Mouse (Mus musculus): ENCODE data around the gene Deaf1.

Deaf1 gene

DNA sequence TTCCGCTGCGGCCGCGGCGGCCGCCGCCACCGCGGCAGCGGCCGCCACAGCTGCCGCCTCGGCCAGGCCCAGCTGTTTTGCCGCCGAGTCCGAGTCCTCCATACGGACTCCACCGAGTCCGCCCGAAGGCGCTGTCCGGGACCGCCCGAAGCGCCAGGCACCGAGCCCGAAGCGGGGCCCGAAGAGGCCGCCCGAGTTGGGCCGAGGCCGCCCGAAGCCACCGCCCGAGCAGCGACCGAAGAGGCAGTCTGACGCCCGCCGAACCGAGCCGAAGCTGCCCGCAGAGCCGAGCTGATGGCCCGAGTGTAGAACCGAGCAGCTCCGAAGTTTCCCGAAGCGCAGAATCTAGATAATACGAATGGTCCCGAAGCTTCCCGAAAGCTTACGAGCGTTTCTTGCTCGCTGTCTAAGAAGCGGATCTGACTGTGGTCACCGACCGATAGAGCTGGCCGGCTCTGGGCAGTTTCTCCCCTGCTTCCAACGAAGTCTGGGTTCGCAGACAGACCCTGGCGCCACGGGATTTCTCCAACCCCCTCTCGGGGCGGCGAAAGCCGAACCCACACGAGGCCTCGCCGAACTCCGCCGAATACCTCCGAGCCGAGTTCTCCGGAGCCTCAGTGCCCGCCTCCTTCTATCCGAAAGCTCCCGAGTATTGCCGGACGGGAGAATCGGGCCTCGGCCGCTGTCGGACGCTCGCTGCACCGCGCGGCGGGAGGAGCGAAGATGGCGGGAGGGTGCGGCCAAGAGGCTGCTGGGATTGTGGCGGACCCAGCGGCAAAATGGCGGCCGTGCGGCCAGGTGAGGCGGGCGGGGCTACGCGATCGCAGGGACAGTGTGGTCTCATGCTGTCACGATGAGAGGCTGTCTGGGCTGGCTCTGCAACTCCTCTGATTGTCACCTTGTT is at the start of gene Deaf1, which contains the start of gene Tmem80:
Gene Deaf1, minus strand, starts transcription at position 222 of the 904 bp plus-strand sequence.
Gene Tmem80, plus strand, starts transcription at position 271 of the 904 bp plus-strand sequence.
- DNase-seq (ENCODE audit: low spot score), result peak; percentile 97

GRCm38 (mm10) chr7:141374399-141374798 is 46.9 kb upstream of the Deaf1 start:
- no peak for DNase-seq (ENCODE audit: low spot score)

DNA sequence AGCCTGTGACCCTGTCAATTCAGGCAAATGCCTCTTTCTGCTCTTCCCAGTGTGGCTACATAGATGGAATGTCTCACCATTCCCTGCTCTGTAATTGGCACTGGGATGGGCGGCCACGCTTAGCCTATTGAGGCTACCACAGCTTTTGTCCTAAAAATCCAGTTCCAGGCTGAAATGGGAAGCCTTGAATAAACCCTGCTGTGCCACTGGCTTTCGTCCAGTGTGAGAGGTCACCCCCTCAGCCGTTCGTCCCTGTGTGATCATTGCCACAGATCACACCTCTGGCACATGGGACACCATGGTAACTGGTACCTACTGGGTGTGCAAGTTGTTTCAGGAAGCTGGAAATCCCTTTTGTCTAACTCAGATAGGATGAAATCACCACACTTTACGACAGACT is 46.1 kb upstream of the Deaf1 start:
- no peak for DNase-seq (ENCODE audit: low spot score)

DNA sequence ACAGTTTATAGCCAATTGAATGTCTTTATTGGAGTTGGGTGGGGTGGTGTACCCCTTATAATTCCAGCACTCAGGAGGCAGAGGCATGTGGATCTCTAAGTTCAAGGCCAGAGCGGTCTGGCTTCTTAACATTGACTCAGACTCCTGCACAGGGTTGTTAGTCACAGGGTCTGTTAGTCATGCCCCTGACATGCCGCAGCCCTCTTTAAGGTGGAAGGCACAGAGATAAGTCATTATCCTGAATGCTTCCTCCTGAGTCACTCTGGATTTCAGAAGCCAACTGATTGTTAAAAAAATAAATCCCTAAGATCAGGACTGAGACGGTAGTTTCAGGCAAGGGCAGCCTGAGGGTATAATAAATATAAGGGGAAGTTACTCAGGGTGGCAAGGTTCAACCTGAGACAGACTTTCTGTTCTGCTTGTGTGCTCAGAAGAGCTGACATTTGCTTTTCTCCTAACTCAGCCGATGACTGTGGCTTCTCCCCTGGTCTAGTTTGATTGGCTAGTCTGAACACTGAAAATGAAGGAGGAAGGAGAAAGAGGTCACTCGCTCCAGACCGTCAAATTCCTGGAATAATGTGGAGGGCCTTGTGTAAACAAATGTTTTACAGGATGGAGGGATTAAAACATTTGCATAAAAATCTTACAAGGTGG is 44.6 kb upstream of the Deaf1 start:
- peak; percentile 73 for DNase-seq (ENCODE audit: low spot score)

DNA sequence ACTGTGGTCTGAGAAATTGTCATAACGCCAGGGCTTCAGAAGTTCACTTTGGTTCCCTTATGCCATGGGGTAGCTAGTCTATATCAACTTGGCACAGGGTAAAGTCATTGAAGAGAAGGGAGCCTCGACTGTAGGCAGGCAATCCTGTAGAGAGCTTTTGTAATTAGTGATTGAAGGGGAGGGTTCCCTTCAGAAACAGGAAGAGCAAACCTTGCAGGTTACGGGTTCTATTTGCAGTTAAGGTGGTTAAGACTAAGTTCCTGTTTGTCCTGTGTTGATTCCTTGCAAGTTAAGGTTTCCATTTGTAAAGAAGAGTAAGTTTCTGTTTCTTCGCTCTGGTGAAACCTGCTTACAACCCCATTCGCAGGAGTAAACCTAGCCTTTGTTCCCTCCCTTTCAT is 42.4 kb upstream of the Deaf1 start:
- DNase-seq (ENCODE audit: low spot score), result no peak

- DNase-seq (ENCODE audit: low spot score), result no peak
Observed at GRCm38 (mm10) chr7:141367358-141367757, 39.9 kb upstream of the Deaf1 start.

DNA sequence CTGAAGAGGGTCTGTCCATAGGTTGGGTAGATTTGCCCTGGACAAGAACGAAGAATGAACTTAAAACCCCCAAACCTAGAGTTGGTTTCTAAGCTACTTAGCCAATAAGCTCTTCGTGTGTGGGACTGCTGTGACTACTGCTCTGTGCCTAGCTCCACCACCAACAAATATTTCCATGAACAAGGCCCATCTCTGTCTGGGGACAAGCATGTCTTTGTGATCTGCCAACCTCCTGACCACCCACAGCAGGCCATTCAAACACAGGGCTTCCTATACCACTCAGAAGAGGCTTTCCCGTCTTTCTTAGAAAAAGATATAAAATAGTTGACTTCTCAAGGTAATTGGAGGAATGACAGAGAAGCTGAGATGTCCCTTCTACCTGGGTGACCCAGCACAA is 37.6 kb upstream of the Deaf1 start:
- no peak for DNase-seq (ENCODE audit: low spot score)

DNA sequence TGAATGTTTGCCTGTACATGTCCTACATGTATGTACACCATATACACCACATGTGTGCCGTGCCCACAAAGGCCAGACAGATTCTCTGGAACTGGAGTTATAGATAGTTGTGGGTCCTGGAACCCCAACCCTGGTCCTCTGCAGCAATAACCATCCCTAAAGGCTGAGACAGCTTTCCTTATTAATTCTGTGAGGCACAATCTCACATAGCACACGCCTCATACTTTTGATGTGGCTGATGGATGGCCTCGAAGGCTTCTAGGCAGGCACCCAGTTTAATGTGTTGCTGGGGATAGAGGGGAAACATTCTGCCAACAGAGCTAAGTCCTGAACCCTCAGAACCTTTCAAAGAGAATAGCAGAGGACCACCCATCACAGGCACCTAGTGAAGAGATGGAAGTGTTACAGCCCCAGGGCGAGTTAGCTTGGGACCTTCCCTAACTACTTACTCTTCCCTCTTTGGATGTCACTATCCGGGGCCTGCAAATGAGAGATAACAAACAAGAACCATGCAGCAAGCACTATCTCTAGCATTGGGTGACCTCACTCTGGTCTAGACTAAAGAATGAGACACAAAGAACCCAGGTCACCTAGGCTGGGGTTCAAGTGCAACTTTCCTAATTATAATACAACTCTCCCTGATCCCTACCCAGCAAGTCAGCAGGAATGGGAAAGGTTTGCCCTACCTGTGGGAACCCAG is 37.0 kb upstream of the Deaf1 start:
- no peak for DNase-seq (ENCODE audit: low spot score)

- no peak for DNase-seq (ENCODE audit: low spot score)
Observed at GRCm38 (mm10) chr7:141363752-141364125, 36.2 kb upstream of the Deaf1 start.

DNA sequence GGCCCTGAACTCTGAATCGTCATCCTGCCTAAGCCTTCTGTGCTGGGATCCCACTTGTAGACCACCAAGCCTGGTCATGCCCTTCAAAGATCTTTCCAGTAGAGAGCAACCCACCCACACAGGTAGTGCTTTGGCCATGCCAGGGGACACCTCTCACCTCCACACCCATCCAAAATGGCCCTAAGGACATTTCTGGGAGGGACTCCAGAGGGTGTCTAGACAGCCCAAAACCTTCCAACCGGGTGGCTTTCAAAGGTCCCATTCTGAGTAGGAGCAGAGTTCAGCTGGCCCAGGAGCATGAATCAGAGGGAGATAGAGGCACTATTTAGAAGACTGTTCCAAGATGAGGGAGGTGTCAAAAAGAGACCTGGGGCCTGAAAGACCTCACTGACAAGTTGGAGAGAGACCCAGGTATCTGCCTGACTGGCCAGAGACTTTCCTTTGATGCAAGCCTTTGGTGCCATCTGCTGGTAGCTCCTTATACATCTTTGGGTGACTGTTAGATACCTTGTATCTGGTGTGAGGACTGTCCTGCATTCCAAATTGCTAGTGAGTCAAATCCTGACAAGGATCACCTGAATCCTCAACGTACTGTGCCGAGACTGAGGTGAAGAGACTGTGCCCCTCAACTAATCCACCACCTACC is 35.7 kb upstream of the Deaf1 start:
- DNase-seq (ENCODE audit: low spot score), result peak; percentile 66

- no peak for DNase-seq (ENCODE audit: low spot score)
Observed at GRCm38 (mm10) chr7:141361510-141361909, 34.0 kb upstream of the Deaf1 start.

DNA sequence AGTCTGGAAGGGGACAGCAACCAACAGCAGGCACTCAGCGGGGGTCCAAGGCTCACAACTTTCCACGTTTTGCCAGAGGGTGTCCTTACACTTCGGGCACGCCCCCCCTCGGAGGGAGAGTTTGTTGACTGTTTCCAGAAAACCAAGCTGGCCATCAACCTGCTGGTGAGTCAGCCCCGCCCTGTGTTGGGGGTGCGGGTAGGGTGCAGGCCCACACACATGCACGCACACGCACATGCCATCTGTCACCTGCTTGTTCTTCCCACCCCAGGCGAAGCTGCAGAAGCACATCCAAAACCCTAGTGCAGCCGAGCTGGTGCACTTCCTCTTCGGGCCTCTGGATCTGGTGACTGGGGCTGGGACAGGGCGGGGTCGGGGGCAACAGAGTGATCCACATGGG is 29.5 kb upstream of the Deaf1 start:
- DNase-seq (ENCODE audit: low spot score), result no peak

- no peak for DNase-seq (ENCODE audit: low spot score)
Observed at GRCm38 (mm10) chr7:141355626-141356326, 28.3 kb upstream of the Deaf1 start.

DNA sequence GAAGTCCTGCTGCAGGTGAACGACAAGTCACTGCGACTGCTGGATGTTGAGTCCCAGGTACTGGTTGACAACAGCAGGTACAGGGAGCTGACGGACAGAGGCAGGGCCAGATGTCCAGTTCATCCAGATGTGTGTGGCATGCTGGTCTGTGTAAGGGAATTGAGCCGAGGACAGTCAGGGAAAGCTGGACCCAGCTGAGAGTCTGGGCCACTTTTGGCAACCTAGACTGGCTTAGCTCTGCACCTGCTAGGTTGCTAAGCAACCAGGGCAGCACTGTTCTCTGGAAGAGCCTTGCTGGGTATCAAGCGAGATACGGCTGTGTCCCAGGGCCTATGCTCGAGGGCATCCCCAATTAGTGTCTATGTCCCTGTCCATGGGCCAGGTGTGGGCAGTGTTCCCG is 27.6 kb upstream of the Deaf1 start:
- DNase-seq (ENCODE audit: low spot score), result no peak

GRCm38 (mm10) chr7:141351061-141351460 is 23.6 kb upstream of the Deaf1 start:
- peak; percentile 76 for DNase-seq (ENCODE audit: low spot score)

DNA sequence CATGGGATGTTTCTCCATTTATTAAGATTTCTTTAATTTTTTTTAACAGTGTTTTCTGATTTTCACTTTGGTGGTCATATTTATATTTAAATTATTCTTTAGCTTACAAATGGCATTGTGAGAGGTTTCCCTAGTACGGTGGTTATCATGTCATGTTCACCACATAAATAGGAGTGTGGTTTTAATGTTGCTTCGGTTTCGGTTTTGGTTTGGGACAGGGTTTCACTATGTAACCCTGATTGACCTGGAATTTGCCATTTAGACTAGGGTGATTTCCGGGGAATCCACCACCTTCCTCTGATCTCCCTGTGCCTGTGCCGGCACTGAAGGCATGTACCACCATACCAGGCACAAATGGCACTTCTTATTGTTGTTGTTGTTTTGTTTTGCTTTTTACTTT is 17.3 kb upstream of the Deaf1 start:
- no peak for DNase-seq (ENCODE audit: low spot score)

DNA sequence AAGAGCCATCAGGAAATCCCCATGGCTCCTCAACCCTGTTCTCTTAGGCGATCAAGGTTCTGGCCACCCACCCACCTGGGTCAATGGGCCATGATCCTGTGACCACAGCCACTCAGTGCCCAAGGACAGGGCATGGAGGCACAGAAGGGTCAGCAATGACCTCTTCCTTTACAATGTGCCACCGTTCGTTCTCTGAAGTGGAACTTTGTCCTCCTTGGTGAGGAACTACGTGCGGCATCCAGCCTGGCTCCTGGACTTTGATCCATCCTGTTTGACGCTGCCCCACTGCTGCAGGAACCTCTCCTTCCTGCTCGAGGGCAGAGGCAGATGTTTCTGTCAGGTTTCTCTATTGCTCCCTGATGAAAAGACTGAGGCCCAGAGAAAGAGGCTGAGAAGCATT is 16.2 kb upstream of the Deaf1 start:
- DNase-seq (ENCODE audit: low spot score), result peak; percentile 67

- no peak for DNase-seq (ENCODE audit: low spot score)
Observed at GRCm38 (mm10) chr7:141343230-141343629, 15.7 kb upstream of the Deaf1 start.

DNA sequence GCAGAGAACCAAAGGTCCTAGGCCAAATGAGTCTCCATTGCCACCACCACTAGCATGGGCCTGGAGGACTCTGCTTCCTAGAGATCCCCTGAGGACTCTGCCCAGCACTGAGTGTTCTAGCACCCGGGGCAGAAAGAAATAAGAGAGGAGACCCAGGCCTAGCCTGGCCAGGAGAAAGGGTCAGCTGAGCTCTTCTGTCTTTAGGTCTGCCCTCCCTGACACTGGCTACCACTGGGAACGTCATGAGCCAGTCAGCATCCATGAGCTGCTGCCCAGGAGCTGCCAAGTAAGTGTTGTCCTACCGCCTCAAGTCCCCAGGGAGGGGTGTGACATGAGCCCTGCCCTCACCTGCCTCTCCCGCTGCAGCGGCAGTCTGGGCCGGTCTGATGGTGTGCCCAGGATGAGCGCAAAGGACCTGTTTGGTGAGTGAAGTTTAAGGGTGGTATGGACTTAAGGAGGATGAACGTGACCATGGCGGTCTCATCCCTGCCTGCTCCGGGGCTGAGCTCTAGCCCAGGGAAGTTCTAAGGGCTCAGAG is 14.3 kb upstream of the Deaf1 start:
- no peak for DNase-seq (ENCODE audit: low spot score)

DNA sequence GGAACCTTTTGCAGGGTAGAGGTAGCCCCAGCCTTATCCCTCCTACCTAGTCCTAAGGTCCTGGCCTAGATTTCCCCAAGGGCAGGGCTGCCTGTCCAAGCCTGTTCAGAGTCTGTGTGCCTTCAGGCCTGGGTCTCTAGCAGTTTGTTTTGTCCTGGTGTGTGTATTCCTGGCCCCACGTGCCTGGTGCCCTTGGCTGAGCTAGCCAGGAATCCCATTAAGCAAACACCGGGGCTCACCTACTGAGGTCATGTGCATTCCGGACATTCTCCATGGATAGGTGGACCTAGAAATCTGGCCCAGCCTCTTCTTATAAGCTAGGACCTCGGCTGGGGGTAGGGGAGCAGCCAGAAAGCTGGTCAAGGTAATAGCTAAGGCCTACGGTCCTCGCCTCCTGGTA is 13.0 kb upstream of the Deaf1 start:
- DNase-seq (ENCODE audit: low spot score), result peak; percentile 84

DNA sequence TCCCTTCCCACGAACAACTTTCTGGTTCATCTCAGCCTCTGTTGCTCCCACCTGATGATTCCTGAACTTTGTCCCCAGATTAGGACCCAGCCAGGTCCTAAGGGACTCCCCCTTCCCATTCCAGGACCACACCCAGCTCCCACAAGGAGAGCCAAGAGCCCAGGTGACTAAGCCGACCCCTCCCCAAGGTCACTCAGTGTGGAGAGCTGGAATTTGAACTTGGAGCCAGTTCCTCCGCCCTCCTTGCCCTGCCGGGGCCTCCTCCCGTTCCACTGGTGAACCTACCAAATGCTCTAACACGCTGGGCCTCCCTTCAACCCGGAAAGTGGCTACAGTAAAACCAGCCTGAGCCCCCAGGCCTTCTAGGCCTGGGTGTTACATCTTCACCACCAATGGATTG is 12.5 kb upstream of the Deaf1 start:
- DNase-seq (ENCODE audit: low spot score), result peak; percentile 76
